Mouse (Mus musculus) liver, postnatal 0 days (tissue): ENCODE measurements around the gene Ddx41. TPM values are rescaled to one million over a fixed set of nuclear protein-coding genes. Genes with fewer than 3 reads are reported as not detected.

Experiments
- ATAC-seq: fragments of 200-750 bp; cut with Nextera tagmentation; 2 replicates; pipeline ENCODE4 v1.8.0; 2017; ENCODE audit warnings: mild to moderate bottlenecking, moderate library complexity
- DNase-seq: peaks from one replicate; pipeline ENCODE4 v3.0.0-alpha.2; 2016
- H3K27ac ChIP-seq: fragments of 300-500 bp; sonication (generic); 2 replicates; pipeline ENCODE4 v1.5.1; 2014; ENCODE audit warnings: antibody characterized with exemption, moderate library complexity, mild to moderate bottlenecking, low read depth
- H3K27me3 ChIP-seq: fragments of 300-500 bp; sonication (generic); 2 replicates; pipeline ENCODE4 v1.6.1; 2014; ENCODE audit warnings: low read length, control low read depth, mixed read lengths; ENCODE audit not compliant: insufficient read depth
- H3K36me3 ChIP-seq: fragments of 300-500 bp; sonication (generic); replicated peaks from 2 replicates; pipeline ENCODE4 v1.6.1; 2014; ENCODE audit warnings: mild to moderate bottlenecking, control low read depth, low read length, moderate library complexity, mixed read lengths; ENCODE audit not compliant: insufficient read depth
- H3K4me1 ChIP-seq: fragments of 300-500 bp; sonication (generic); 2 replicates; pipeline ENCODE4 v1.6.1; 2014; ENCODE audit warnings: antibody characterized with exemption, mild to moderate bottlenecking, control low read depth; ENCODE audit not compliant: insufficient read depth
- H3K4me2 ChIP-seq: fragments of 300-500 bp; sonication (generic); 2 replicates; pipeline ENCODE4 v1.6.1; 2014; ENCODE audit warnings: low read depth, mild to moderate bottlenecking, low read length, moderate library complexity, mixed read lengths
- H3K4me3 ChIP-seq: fragments of 300-500 bp; sonication (generic); 2 replicates; pipeline ENCODE4 v1.5.1; 2014; ENCODE audit warnings: low read depth, low read length
- H3K9ac ChIP-seq: fragments of 300-500 bp; sonication (generic); replicated peaks from 2 replicates; pipeline ENCODE4 v1.6.1; 2014; ENCODE audit warnings: mild to moderate bottlenecking, moderate library complexity
- H3K9me3 ChIP-seq: fragments of 300-500 bp; sonication (generic); 2 replicates; pipeline ENCODE4 v1.6.1; 2016; ENCODE audit warnings: mild to moderate bottlenecking, control low read depth, low read length, mixed read lengths
- CTCF ChIP-seq: sonication (generic); IDR thresholded peaks from 2 replicates; pipeline ENCODE4 v1.5.1; 2016; ENCODE audit warnings: antibody characterized with exemption, low read depth
- EP300 ChIP-seq: IDR thresholded peaks from 2 replicates; pipeline ENCODE4 v1.6.1; 2016; ENCODE audit warnings: antibody characterized with exemption, low read depth, mild to moderate bottlenecking
- WGBS: fragments of 180-500 bp; shearing (Covaris S2); extraction: QIAGEN DNeasy Blood & Tissue Kit; methylation state at CpG from one replicate; pipeline ENCODE4 v1.1.7; 2014; ENCODE audit not compliant: insufficient replicate concordance; 5-methylcytosine and 5-hydroxymethylcytosine counted together
- polyA plus RNA-seq: library from polyadenylated mRNA; unstranded; fragments of >200 nt; fragmentation: Nextera tagmentation; extraction: Ambion mirVana; gene quantifications from 2 replicates; pipeline ENCODE4 v1.2.1, GENCODE M21; 2015

Gene Ddx41
- polyA plus RNA-seq, 1 experiment from 2014 or later, result 17.0 TPM

GRCm38 (mm10) chr13:55567001-55567400, 30.5 kb upstream of the Ddx41 start:
- peaks cover 12% of the 10 kb centered on the region for H3K4me1 ChIP-seq
- peaks cover 12% of the 10 kb centered on the region; the same call in 1 of the 2 replicates for H3K36me3 ChIP-seq
- no peaks in the 10 kb centered on the region for H3K27me3 ChIP-seq
- H3K9ac ChIP-seq, result no peak overlapping the region
- ATAC-seq, result no peak
- TF ChIP-seq CTCF, result no peak
- TF ChIP-seq EP300, result no peak
- DNase-seq, result no peak
- H3K4me2 ChIP-seq, result no peak overlapping the region
- H3K27ac ChIP-seq, result no peak overlapping the region
- H3K9me3 ChIP-seq, result no peaks in the 10 kb centered on the region
- WGBS, result 89% methylated on average over 6 of the region's 6 CpGs
- no peak overlapping the region for H3K4me3 ChIP-seq

GRCm38 (mm10) chr13:55563266-55563879, 26.9 kb upstream of the Ddx41 start:
- WGBS, result 85% methylated on average over 7 of the region's 7 CpGs
- H3K9me3 ChIP-seq, result no peaks in the 10 kb centered on the region
- H3K27me3 ChIP-seq, result no peaks in the 10 kb centered on the region
- DNase-seq (no peak), ATAC-seq (no peak)
- no peaks in the 10 kb centered on the region for H3K4me1 ChIP-seq
- peaks cover 12% of the 10 kb centered on the region; the same call in 1 of the 2 replicates for H3K36me3 ChIP-seq
- H3K4me3 ChIP-seq, result no peak overlapping the region
- H3K9ac ChIP-seq, result no peak overlapping the region
- H3K27ac ChIP-seq, result no peak overlapping the region
- no peak overlapping the region for H3K4me2 ChIP-seq
- no peak for TF ChIP-seq CTCF
- no peak for TF ChIP-seq EP300

- Histone ChIP-seq H3K27ac (no peak overlapping the region), H3K27me3 (no peaks in the 10 kb centered on the region), H3K4me3 (no peak overlapping the region), H3K36me3 (peaks cover 28% of the 10 kb centered on the region), H3K4me1 (no peaks in the 10 kb centered on the region), H3K4me2 (no peak overlapping the region), H3K9me3 (no peaks in the 10 kb centered on the region), H3K9ac (no peak overlapping the region)
- TF ChIP-seq EP300 (no peak), CTCF (no peak)
- no peak for ATAC-seq
- no peak for DNase-seq
- WGBS, result 82% methylated on average over 6 of the region's 6 CpGs
Observed at GRCm38 (mm10) chr13:55557499-55557898, 21.0 kb upstream of the Ddx41 start.

- Histone ChIP-seq H3K36me3 (peaks cover 35% of the 10 kb centered on the region), H3K27me3 (no peaks in the 10 kb centered on the region), H3K4me3 (no peak overlapping the region), H3K4me1 (no peaks in the 10 kb centered on the region), H3K27ac (no peak overlapping the region), H3K9ac (no peak overlapping the region), H3K4me2 (no peak overlapping the region), H3K9me3 (no peaks in the 10 kb centered on the region)
- TF ChIP-seq CTCF, result no peak
- ATAC-seq (no peak), DNase-seq (no peak)
- WGBS, result 82% methylated on average over 9 of the region's 9 CpGs
Observed at GRCm38 (mm10) chr13:55555921-55556320, 19.5 kb upstream of the Ddx41 start.

- Histone ChIP-seq H3K36me3 (peaks cover 46% of the 10 kb centered on the region), H3K4me3 (no peak overlapping the region), H3K9me3 (no peaks in the 10 kb centered on the region), H3K4me2 (no peak overlapping the region), H3K27me3 (no peaks in the 10 kb centered on the region), H3K4me1 (no peaks in the 10 kb centered on the region), H3K9ac (no peak overlapping the region), H3K27ac (no peak overlapping the region)
- DNase-seq, result no peak
- no peak for ATAC-seq
- TF ChIP-seq EP300, result no peak
- TF ChIP-seq CTCF, result no peak
- WGBS, result 82% methylated on average over 15 of the region's 15 CpGs
Observed at GRCm38 (mm10) chr13:55549061-55549460, 12.6 kb upstream of the Ddx41 start.

- ATAC-seq, result no peak
- 77% methylated on average over 5 of the region's 5 CpGs for whole genome bisulfite sequencing
Observed at GRCm38 (mm10) chr13:55548426-55548825, 12.0 kb upstream of the Ddx41 start.

More at GRCm38 (mm10) chr13:55548426-55548825, 12.0 kb upstream of the Ddx41 start:
- no peaks in the 10 kb centered on the region for H3K9me3 ChIP-seq
- no peak overlapping the region for H3K4me3 ChIP-seq
- H3K36me3 ChIP-seq, result peaks cover 49% of the 10 kb centered on the region
- no peaks in the 10 kb centered on the region for H3K4me1 ChIP-seq
- H3K27me3 ChIP-seq, result no peaks in the 10 kb centered on the region
- no peak for TF ChIP-seq EP300
- no peak for TF ChIP-seq CTCF
- H3K4me2 ChIP-seq, result no peak overlapping the region
- no peak for DNase-seq
- no peak overlapping the region for H3K27ac ChIP-seq
- H3K9ac ChIP-seq, result no peak overlapping the region
